Mouse (Mus musculus) gastrocnemius, postnatal 14 days (tissue): Measurements from ENCODE around the gene Adss. TPM values are rescaled to one million over a fixed set of nuclear protein-coding genes. Genes with fewer than 3 reads are reported as not detected.

Source experiments
- DNase-seq: peaks from one replicate; pipeline ENCODE4 v3.0.0; 2021; ENCODE audit warnings: mixed read lengths
- intact Hi-C: fragments of 180-260 bp; cut with DNase I; formaldehyde crosslinking; loops from one replicate; pipeline ENCODE4 v1.15.1; 2025; ENCODE audit warnings: low total_unique reads
- total RNA-seq, 2 experiments: library from RNA; stranded (reverse); gene quantifications; 2 replicates each; pipeline ENCODE4 v1.2.3; 2021

The Adss gene
- total RNA-seq, 2 experiments from 2014 or later = 10.4 to 10.6 TPM

DNA sequence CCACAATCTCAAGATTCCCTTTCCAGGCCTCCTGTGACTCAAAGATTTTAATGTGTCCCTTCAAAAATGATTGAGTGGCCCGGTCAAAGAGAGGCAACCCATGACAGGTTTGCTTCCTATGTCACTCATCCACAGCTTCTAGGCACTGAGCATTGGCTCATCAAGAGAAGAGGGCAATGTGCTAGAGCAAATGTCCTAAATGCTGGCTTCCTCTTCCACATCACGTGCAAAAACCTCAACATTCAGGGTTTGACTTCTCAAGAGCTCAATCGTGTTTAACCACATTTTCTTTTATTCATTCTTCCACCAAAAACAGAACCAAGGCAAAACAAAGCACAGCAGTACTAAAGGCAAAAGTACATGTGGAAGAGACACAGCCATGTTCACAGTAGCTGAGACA is 64.3 kb downstream of the Adss start:
- DNase-seq = no peak
- intact Hi-C loops = no loop called here

- intact Hi-C loops = no loop called here
- no peak for DNase-seq
These were observed 67.0 kb downstream of the Adss start, which contains the start of gene 1700016C15Rik for GRCm38 (mm10) chr1:177729043-177730024. Gene 1700016C15Rik (plus strand): TSS chr1:177729814.

DNA sequence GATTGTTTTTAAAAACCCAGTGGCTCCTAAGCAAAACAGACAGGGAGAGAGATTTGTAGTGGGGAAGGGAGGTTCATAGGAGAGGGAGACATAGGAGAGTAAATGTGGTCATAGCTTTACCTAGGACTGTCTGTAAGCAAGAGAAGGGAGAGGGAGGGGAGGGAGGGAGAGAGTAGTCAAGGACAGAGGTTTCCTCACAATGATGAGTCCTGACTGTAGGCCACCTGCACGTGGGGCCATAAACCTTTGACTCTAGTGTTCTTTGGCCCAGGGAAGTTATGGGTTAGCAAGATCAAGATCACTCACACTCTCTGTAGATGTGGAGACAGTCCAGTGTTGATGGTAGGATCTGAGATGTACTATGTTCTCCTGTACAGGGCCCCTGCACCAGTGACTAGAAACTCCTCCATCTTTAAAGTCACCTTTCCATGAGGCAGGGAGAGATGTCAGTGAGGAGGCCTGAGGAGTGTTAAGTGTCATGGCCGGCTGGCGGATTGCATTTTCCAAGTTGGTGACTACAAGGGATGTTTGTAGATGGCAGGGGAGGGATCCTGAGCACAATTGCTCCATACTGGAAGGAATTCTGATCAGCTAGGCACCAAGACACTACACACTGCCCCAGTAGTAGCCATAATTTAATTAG is 68.3 kb downstream of the Adss start:
- intact Hi-C loops = no loop called here
- DNase-seq = no peak

- DNase-seq = no peak
- intact Hi-C loops = no loop called here
These were observed 69.4 kb downstream of the Adss start for GRCm38 (mm10) chr1:177726870-177727269.

DNA sequence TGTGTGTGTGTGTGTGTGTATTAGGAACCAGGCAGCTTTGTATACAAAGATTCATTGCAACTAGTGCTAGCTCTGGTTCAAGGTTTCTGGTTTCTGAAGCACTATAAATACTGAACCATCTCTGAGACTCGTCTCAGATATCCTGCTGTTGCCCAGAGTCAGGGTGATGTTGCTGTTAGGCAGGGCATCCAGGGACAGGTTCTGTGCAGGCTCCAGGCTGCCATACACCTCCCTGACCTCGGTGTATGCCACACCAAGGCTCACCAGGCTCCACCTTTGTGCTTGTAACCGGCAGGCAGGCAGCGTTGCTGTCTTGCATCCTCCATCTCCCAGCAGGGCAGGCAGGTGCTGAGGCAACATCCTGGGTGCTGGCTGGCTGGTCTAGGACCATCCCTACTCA is 72.5 kb downstream of the Adss start:
- DNase-seq = no peak
- intact Hi-C loops = no loop called here

- intact Hi-C loops = no loop called here
- DNase-seq = no peak
These were observed 77.3 kb downstream of the Adss start for GRCm38 (mm10) chr1:177719029-177719427.

DNA sequence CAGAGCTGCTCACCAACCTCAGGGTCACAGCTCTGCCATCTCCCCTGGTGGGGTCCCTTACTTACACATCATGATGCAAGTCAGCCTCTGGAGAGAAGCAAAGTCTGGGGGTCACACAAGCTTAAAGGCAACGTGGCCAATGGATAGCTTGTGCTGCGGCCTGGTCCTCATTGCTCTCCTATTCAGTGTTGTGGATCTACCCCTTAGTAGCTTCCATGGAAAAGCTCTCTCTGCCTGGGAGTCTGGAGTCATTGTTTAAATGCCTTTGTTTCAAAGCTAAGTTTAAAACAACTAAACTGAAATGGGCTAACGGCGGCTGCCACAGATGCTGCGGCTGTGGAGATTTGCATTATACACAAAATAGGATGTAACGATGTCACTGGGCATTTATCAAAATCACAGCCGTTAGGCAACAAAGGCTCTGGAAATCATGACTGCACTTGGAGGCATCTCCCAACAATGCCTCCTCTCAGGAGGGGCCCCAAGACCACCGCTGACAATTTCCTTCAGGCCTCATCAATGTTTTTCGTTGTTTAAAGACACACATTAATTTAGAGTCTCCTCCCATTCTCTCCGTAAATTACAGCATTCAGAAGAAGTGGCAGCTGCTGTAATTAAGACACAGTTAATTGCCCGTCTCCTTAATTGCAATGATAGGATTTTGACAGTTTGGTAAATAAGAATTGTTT is 77.8 kb downstream of the Adss start:
- intact Hi-C loops = no loop called here
- no peak for DNase-seq

DNA sequence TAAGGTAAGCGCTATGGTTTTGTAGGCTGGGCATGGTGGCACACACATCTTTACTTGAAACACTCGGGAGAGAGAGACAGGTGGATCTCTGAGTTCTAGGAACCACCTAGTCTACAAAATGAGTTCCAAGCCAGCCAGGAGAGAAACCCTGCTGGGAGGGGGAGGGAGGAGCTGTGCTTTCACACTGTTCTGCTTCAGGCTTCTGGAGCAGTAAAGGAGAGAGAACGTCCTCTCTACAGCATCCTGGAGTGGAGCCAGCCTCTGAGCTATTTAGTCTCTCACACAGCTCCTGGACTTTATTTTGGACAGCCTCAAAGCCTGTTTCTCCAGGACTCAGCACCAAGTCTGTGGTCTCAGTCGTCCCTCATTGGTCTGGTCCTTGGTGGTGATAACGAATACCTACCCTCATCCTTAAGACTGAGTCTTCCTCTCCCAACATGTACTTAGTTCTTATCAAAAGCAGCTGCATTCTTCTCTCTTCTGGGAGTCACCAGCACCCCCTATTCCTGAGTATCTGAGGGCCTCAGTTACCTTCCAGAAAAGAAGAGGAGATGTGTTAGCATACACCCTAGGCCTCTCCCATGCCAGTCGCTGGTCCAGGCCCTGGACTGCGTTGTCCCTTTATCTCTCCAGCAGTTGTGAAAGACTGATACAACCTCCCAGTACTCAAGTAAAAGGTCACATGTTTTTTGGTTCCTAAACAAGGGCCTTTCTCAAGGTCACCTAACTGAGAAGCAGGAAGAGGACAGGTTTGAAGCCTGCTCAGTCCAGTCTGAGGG is 79.1 kb downstream of the Adss start:
- intact Hi-C loops = no loop called here
- no peak for DNase-seq

GRCm38 (mm10) chr1:177716448-177716847 is 79.9 kb downstream of the Adss start:
- intact Hi-C loops = no loop called here
- DNase-seq = no peak

DNA sequence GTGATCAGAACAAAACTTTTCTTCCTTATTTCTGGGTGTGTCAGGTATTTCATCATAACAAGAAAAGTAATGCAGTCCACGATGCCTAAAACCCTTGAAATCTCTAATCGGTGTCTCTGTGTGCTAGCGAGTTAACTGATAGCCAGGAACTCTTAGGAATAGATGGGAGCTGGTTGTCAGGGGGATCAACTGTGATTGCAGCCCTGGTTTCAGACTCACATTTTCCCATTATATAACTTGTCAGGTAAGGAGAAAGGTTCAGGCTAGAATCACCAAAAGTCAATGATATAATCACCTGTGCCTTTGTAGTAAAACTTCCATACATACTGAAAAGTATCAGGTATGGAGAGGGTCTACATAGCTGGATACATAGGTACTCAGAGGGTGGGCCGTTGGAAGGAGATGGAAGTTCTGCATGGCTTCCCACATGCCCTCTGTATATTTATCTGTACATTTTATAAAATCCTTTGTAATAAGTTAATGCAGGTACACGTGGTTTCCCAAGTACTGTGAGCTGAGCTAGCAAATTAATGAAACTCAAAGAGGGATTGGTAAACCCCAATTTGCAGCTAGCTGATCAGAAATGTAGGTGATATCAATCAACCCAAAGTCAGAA is 81.8 kb downstream of the Adss start:
- DNase-seq = no peak
- intact Hi-C loops = no loop called here

GRCm38 (mm10) chr1:177713635-177714396 is 82.5 kb downstream of the Adss start:
- intact Hi-C loops = no loop called here

More at GRCm38 (mm10) chr1:177713635-177714396, 82.5 kb downstream of the Adss start:
- DNase-seq = no peak

Other genes with a start within 250 kb of the Adss start
- gene 1700016C15Rik, start 66.7 kb downstream of the Adss start, total RNA-seq = under 1 TPM; 0.31 to 0.47 TPM
- gene Catspere2, start 186.9 kb upstream of the Adss start, total RNA-seq = under 1 TPM in 1 of 2 experiments, not detected in 1; 0.16 TPM